Mouse (Mus musculus) kidney, adult 2 months (tissue): Measurements from ENCODE around the gene Slc6a3. TPM values are rescaled to one million over a fixed set of nuclear protein-coding genes. Genes with fewer than 3 reads are reported as not detected.

Experiments
- DNase-seq: peaks from one replicate; pipeline ENCODE4 v3.0.0; 2021
- H3K27ac ChIP-seq: fragments of 200-500 bp; 2 replicates; pipeline ENCODE4 v1.5.1; 2012; ENCODE audit warnings: low read depth, low read length, control low read depth, inconsistent platforms; ENCODE audit not compliant: insufficient read depth
- H3K27me3 ChIP-seq: fragments of 200-500 bp; replicated peaks from 2 replicates; pipeline ENCODE4 v1.6.1; 2012; ENCODE audit warnings: mild to moderate bottlenecking, moderate library complexity, low read length, inconsistent platforms; ENCODE audit not compliant: control insufficient read depth, insufficient read depth
- H3K36me3 ChIP-seq: fragments of 200-500 bp; 2 replicates; pipeline ENCODE4 v1.6.1; 2012; ENCODE audit warnings: mild to moderate bottlenecking, moderate library complexity, low read length, inconsistent platforms; ENCODE audit not compliant: control insufficient read depth, insufficient read depth
- H3K4me1 ChIP-seq: fragments of 200-500 bp; 2 replicates; pipeline ENCODE4 v1.6.1; 2011; ENCODE audit warnings: low read length; ENCODE audit not compliant: control insufficient read depth, insufficient read depth
- H3K4me3 ChIP-seq: fragments of 200-500 bp; 2 replicates; pipeline ENCODE4 v1.5.1; 2011; ENCODE audit warnings: mild to moderate bottlenecking, low read depth, low read length, control low read depth; ENCODE audit not compliant: insufficient read depth
- CTCF ChIP-seq: fragments of 200-500 bp; conservative IDR thresholded peaks from 2 replicates; pipeline ENCODE4 v1.5.1; 2011; ENCODE audit warnings: low read depth, mild to moderate bottlenecking, control low read depth, low read length, moderate library complexity, mixed read lengths; ENCODE audit not compliant: insufficient read depth, insufficient read length
- POLR2A ChIP-seq: fragments of 200-500 bp; IDR thresholded peaks from one replicate; pipeline ENCODE4 v1.6.1; 2011; ENCODE audit warnings: low read depth, low read length, control low read depth
- WGBS: fragments of 180-500 bp; shearing (Covaris S2); methylation state at CpG from one replicate; pipeline ENCODE4 v1.1.7; 2018; 5-methylcytosine and 5-hydroxymethylcytosine counted together
- polyA plus RNA-seq: library from polyadenylated mRNA; depleted of rRNA; stranded (reverse); fragments of >200 nt; gene quantifications from 2 replicates; pipeline ENCODE4 v1.2.3, GENCODE M21; 2012

Gene Slc6a3
- polyA plus RNA-seq, 1 experiment = 0.06 TPM

GRCm38 (mm10) chr13:73577277-73577676 is 40.7 kb downstream of the Slc6a3 start:
- no peak for DNase-seq
- no peaks in the 10 kb centered on the region for H3K4me1 ChIP-seq
- H3K27ac ChIP-seq = no peak overlapping the region
- H3K36me3 ChIP-seq = no peaks in the 10 kb centered on the region
- no peak for TF ChIP-seq POLR2A
- no peak for TF ChIP-seq CTCF
- WGBS = 28% methylated on average over 2 of the region's 2 CpGs
- no peaks in the 10 kb centered on the region for H3K27me3 ChIP-seq
- H3K4me3 ChIP-seq = no peak overlapping the region

GRCm38 (mm10) chr13:73591488-73591887 is 54.9 kb downstream of the Slc6a3 start:
- TF ChIP-seq POLR2A (no peak), CTCF (no peak)
- no peak overlapping the region for H3K27ac ChIP-seq
- 83% methylated on average over 3 of the region's 3 CpGs for WGBS
- H3K4me3 ChIP-seq = no peak overlapping the region
- DNase-seq = no peak
- H3K36me3 ChIP-seq = no peaks in the 10 kb centered on the region
- no peaks in the 10 kb centered on the region for H3K4me1 ChIP-seq
- H3K27me3 ChIP-seq = no peaks in the 10 kb centered on the region

- Histone ChIP-seq H3K27me3 (no peaks in the 10 kb centered on the region; the same call in 1 of the 2 replicates), H3K36me3 (no peaks in the 10 kb centered on the region), H3K4me3 (no peak overlapping the region), H3K27ac (no peak overlapping the region), H3K4me1 (no peaks in the 10 kb centered on the region)
- no peak for DNase-seq
- TF ChIP-seq POLR2A = no peak
- no peak for TF ChIP-seq CTCF
- WGBS = 39% methylated on average over 2 of the region's 2 CpGs
Measured at GRCm38 (mm10) chr13:73592546-73592945, 56.0 kb downstream of the Slc6a3 start.

GRCm38 (mm10) chr13:73596276-73596675 is 59.7 kb downstream of the Slc6a3 start:
- WGBS = 71% methylated on average over 4 of the region's 4 CpGs
- Histone ChIP-seq H3K4me3 (no peak overlapping the region), H3K27ac (no peak overlapping the region), H3K4me1 (no peaks in the 10 kb centered on the region), H3K27me3 (no peaks in the 10 kb centered on the region; the same call in 1 of the 2 replicates), H3K36me3 (no peaks in the 10 kb centered on the region)
- DNase-seq = no peak
- TF ChIP-seq POLR2A (no peak), CTCF (no peak)

- Histone ChIP-seq H3K27me3 (no peaks in the 10 kb centered on the region; the same call in 1 of the 2 replicates), H3K27ac (no peak overlapping the region), H3K36me3 (no peaks in the 10 kb centered on the region), H3K4me3 (no peak overlapping the region), H3K4me1 (peaks cover 10% of the 10 kb centered on the region)
- no peak for DNase-seq
- TF ChIP-seq CTCF (no peak), POLR2A (no peak)
- WGBS = 63% methylated on average over 4 of the region's 4 CpGs
Measured at GRCm38 (mm10) chr13:73600217-73600616, 63.7 kb downstream of the Slc6a3 start.

GRCm38 (mm10) chr13:73603046-73603445 is 66.5 kb downstream of the Slc6a3 start:
- Histone ChIP-seq H3K36me3 (no peaks in the 10 kb centered on the region), H3K4me3 (peak overlapping the region; percentile 95), H3K4me1 (peaks cover 10% of the 10 kb centered on the region), H3K27me3 (no peaks in the 10 kb centered on the region), H3K27ac (no peak overlapping the region)
- TF ChIP-seq POLR2A = no peak
- TF ChIP-seq CTCF = no peak
- DNase-seq = no peak
- 55% methylated on average over 4 of the region's 4 CpGs for WGBS

- Histone ChIP-seq H3K4me3 (peak within 1 kb of the TSS; percentile 95), H3K4me1 (peaks cover 10% of the 10 kb centered on the region), H3K27ac (peak within 1 kb of the TSS; percentile 91), H3K36me3 (no peaks in the 10 kb centered on the region), H3K27me3 (no peaks in the 10 kb centered on the region)
- TF ChIP-seq CTCF (no peak), POLR2A (peak; percentile 39)
- DNase-seq = peak; percentile 98
- WGBS = under 1% methylated on average over 53 of the region's 53 CpGs
Measured at GRCm38 (mm10) chr13:73603522-73604155, 67.1 kb downstream of the Slc6a3 start, which contains the start of gene Clptm1l. TSS of gene Clptm1l (plus strand) at chr13:73604006.
